Mouse (Mus musculus) stomach, embryonic 16.5 days (tissue): ENCODE measurements around the gene Akap7. TPM values are rescaled to one million over a fixed set of nuclear protein-coding genes. Genes with fewer than 3 reads are reported as not detected.

Source experiments
- ATAC-seq: fragments of 200-750 bp; cut with Nextera tagmentation; 2 replicates; pipeline ENCODE4 v1.8.0; 2017; ENCODE audit warnings: moderate number of reproducible peaks, moderate TSS enrichment; ENCODE audit not compliant: insufficient read depth, low FRiP score
- H3K27ac ChIP-seq: fragments of 300-500 bp; sonication (generic); 2 replicates; pipeline ENCODE4 v1.5.1; 2014; ENCODE audit warnings: low read length
- H3K27me3 ChIP-seq: fragments of 300-500 bp; sonication (generic); 2 replicates; pipeline ENCODE4 v1.6.1; 2014; ENCODE audit warnings: low read length, control low read depth, mixed read lengths; ENCODE audit not compliant: control insufficient read depth, insufficient read depth
- H3K36me3 ChIP-seq: fragments of 300-500 bp; sonication (generic); 2 replicates; pipeline ENCODE4 v1.6.1; 2014; ENCODE audit warnings: low read length; ENCODE audit not compliant: control insufficient read depth, insufficient read depth
- H3K4me1 ChIP-seq: fragments of 300-500 bp; sonication (generic); 2 replicates; pipeline ENCODE4 v1.6.1; 2014; ENCODE audit warnings: low read length, control low read depth, mixed read lengths; ENCODE audit not compliant: control insufficient read depth, insufficient read depth
- H3K4me2 ChIP-seq: fragments of 300-500 bp; sonication (generic); 2 replicates; pipeline ENCODE4 v1.6.1; 2014; ENCODE audit warnings: low read depth, low read length, mixed read lengths
- H3K4me3 ChIP-seq: fragments of 300-500 bp; sonication (generic); replicated peaks from 2 replicates; pipeline ENCODE4 v1.5.1; 2014; ENCODE audit warnings: mild to moderate bottlenecking, low read length
- H3K9ac ChIP-seq: fragments of 300-500 bp; sonication (generic); 2 replicates; pipeline ENCODE4 v1.6.1; 2014; ENCODE audit warnings: low read length
- H3K9me3 ChIP-seq: fragments of 300-500 bp; sonication (generic); replicated peaks from 2 replicates; pipeline ENCODE4 v1.6.1; 2016; ENCODE audit warnings: low read length, control low read depth; ENCODE audit not compliant: control insufficient read depth
- WGBS: fragments of 180-500 bp; shearing (Covaris S2); extraction: QIAGEN DNeasy Blood & Tissue Kit; methylation state at CpG from one replicate; pipeline ENCODE4 v1.1.7; 2014; 5-methylcytosine and 5-hydroxymethylcytosine counted together
- polyA plus RNA-seq: library from polyadenylated mRNA; unstranded; fragments of >200 nt; fragmentation: Nextera tagmentation; extraction: Ambion mirVana; gene quantifications from 2 replicates; pipeline ENCODE4 v1.2.1, GENCODE M21; 2015

The Akap7 gene
- polyA plus RNA-seq, 1 experiment from 2014 or later = 15.3 TPM

- H3K4me3 ChIP-seq = no peak overlapping the region
- no peak for ATAC-seq
- no peak overlapping the region for H3K27ac ChIP-seq
- H3K36me3 ChIP-seq = no peaks in the 10 kb centered on the region
- WGBS = 90% methylated on average over 3 of the region's 3 CpGs
- no peaks in the 10 kb centered on the region for H3K27me3 ChIP-seq
- H3K9ac ChIP-seq = no peak overlapping the region
- peaks cover 15% of the 10 kb centered on the region for H3K4me1 ChIP-seq
- H3K9me3 ChIP-seq = no peaks in the 10 kb centered on the region
- H3K4me2 ChIP-seq = no peak overlapping the region
Observed at GRCm38 (mm10) chr10:25293796-25294195, 13.9 kb downstream of the Akap7 start.

- ATAC-seq = peak; percentile 84
- Histone ChIP-seq H3K4me2 (no peak overlapping the region), H3K4me1 (peaks cover under 1% of the 10 kb centered on the region; the same call in 1 of the 2 replicates), H3K9me3 (no peaks in the 10 kb centered on the region), H3K9ac (no peak overlapping the region), H3K27me3 (no peaks in the 10 kb centered on the region), H3K27ac (peak overlapping the region; percentile 12; the same call in 1 of the 2 replicates), H3K4me3 (no peak overlapping the region), H3K36me3 (0 out of 2 replicates have a peak, but pooled peaks cover 4% of the 10 kb centered on the region)
- WGBS = 58% methylated on average over 4 of the region's 4 CpGs
Observed at GRCm38 (mm10) chr10:25291053-25291452, 16.6 kb downstream of the Akap7 start.

- H3K27ac ChIP-seq = no peak overlapping the region; the same call in 1 of the 2 replicates
- no peak; the same call in 1 of the 2 replicates for ATAC-seq
- 71% methylated on average over 11 of the region's 11 CpGs for WGBS
Observed at GRCm38 (mm10) chr10:25285100-25285811, 22.4 kb downstream of the Akap7 start.

GRCm38 (mm10) chr10:25284427-25285099 is 23.1 kb downstream of the Akap7 start:
- no peak for ATAC-seq
- Histone ChIP-seq H3K27ac (no peak overlapping the region; the same call in 1 of the 2 replicates), H3K4me3 (no peak overlapping the region), H3K36me3 (0 out of 2 replicates have a peak, but pooled peaks cover 4% of the 10 kb centered on the region), H3K9ac (no peak overlapping the region), H3K4me1 (no peaks in the 10 kb centered on the region; the same call in 1 of the 2 replicates), H3K9me3 (no peaks in the 10 kb centered on the region), H3K27me3 (no peaks in the 10 kb centered on the region), H3K4me2 (no peak overlapping the region)
- WGBS = 92% methylated on average over 8 of the region's 8 CpGs

More at GRCm38 (mm10) chr10:25285100-25285811, 22.4 kb downstream of the Akap7 start:
- H3K4me2 ChIP-seq = no peak overlapping the region
- H3K4me3 ChIP-seq = no peak overlapping the region
- H3K36me3 ChIP-seq = 0 out of 2 replicates have a peak, but pooled peaks cover 4% of the 10 kb centered on the region
- H3K4me1 ChIP-seq = no peaks in the 10 kb centered on the region; the same call in 1 of the 2 replicates
- H3K27me3 ChIP-seq = no peaks in the 10 kb centered on the region
- no peaks in the 10 kb centered on the region for H3K9me3 ChIP-seq
- H3K9ac ChIP-seq = no peak overlapping the region

- Histone ChIP-seq H3K4me3 (no peak overlapping the region), H3K36me3 (0 out of 2 replicates have a peak, but pooled peaks cover 2% of the 10 kb centered on the region), H3K4me2 (no peak overlapping the region), H3K27me3 (no peaks in the 10 kb centered on the region), H3K27ac (no peak overlapping the region), H3K4me1 (no peaks in the 10 kb centered on the region; the same call in 1 of the 2 replicates), H3K9ac (no peak overlapping the region), H3K9me3 (no peaks in the 10 kb centered on the region)
- ATAC-seq = no peak
- 51% methylated on average over 7 of the region's 7 CpGs for WGBS
Observed at GRCm38 (mm10) chr10:25283397-25283796, 24.3 kb downstream of the Akap7 start.

GRCm38 (mm10) chr10:25280141-25280540 is 27.5 kb downstream of the Akap7 start:
- Histone ChIP-seq H3K9me3 (no peaks in the 10 kb centered on the region), H3K4me3 (no peak overlapping the region), H3K9ac (no peak overlapping the region), H3K4me2 (no peak overlapping the region), H3K4me1 (peaks cover 2% of the 10 kb centered on the region; the same call in 1 of the 2 replicates), H3K27ac (no peak overlapping the region), H3K27me3 (no peaks in the 10 kb centered on the region), H3K36me3 (no peaks in the 10 kb centered on the region)
- 56% methylated on average over 5 of the region's 5 CpGs for WGBS
- no peak for ATAC-seq

GRCm38 (mm10) chr10:25279406-25279805 is 28.3 kb downstream of the Akap7 start:
- Histone ChIP-seq H3K4me1 (peaks cover 5% of the 10 kb centered on the region; the same call in 1 of the 2 replicates), H3K4me2 (no peak overlapping the region), H3K9me3 (no peaks in the 10 kb centered on the region), H3K9ac (no peak overlapping the region), H3K27me3 (no peaks in the 10 kb centered on the region), H3K36me3 (no peaks in the 10 kb centered on the region), H3K4me3 (no peak overlapping the region), H3K27ac (no peak overlapping the region)
- WGBS = 78% methylated on average over 3 of the region's 3 CpGs
- no peak for ATAC-seq

- peaks cover 5% of the 10 kb centered on the region; the same call in 1 of the 2 replicates for H3K4me1 ChIP-seq
- H3K9me3 ChIP-seq = no peaks in the 10 kb centered on the region
- H3K9ac ChIP-seq = no peak overlapping the region
- 58% methylated on average over 7 of the region's 7 CpGs for whole genome bisulfite sequencing
- no peak overlapping the region for H3K4me3 ChIP-seq
- H3K27ac ChIP-seq = peak overlapping the region; percentile 29; the same call in 1 of the 2 replicates
- H3K4me2 ChIP-seq = no peak overlapping the region
- ATAC-seq = peak; percentile 53
- no peaks in the 10 kb centered on the region for H3K27me3 ChIP-seq
- no peaks in the 10 kb centered on the region for H3K36me3 ChIP-seq
Observed at GRCm38 (mm10) chr10:25275492-25275891, 32.2 kb downstream of the Akap7 start.
